Mouse (Mus musculus) CH12.LX (cell line): ENCODE results near the gene Cdca7. TPM values are rescaled to one million over a fixed set of nuclear protein-coding genes. Genes with fewer than 3 reads are reported as not detected.

Source experiments
- DNase-seq: peaks from one replicate; pipeline ENCODE4 v3.0.0-alpha.2; 2013; ENCODE audit errors: extremely low read depth
- H3K27ac ChIP-seq: 2 replicates; pipeline ENCODE4 v1.5.1; 2012; ENCODE audit warnings: low read depth, mild to moderate bottlenecking, control low read depth, moderate library complexity; ENCODE audit not compliant: insufficient read depth
- H3K27me3 ChIP-seq: replicated peaks from 2 replicates; pipeline ENCODE3; 2012; ENCODE audit warnings: inconsistent platforms
- H3K36me3 ChIP-seq, 2 experiments: replicated peaks in 1 of 2; 2 replicates each; pipeline versions ENCODE3 to v1.6.1; 2012; ENCODE audit warnings: inconsistent platforms in 1 of 2, low read length in 1 of 2, mild to moderate bottlenecking in 1 of 2, mixed read lengths in 1 of 2, moderate library complexity in 1 of 2; ENCODE audit not compliant: control insufficient read depth in 1 of 2, insufficient read depth in 1 of 2
- H3K4me1 ChIP-seq, 2 experiments: 2 replicates each; pipeline ENCODE4 v1.6.1; 2012; ENCODE audit warnings: inconsistent platforms in 1 of 2, moderate library complexity in 1 of 2; ENCODE audit not compliant: insufficient read depth in 2 of 2, control insufficient read depth in 1 of 2
- H3K4me2 ChIP-seq: 2 replicates; pipeline ENCODE4 v1.6.1; 2012; ENCODE audit warnings: low read depth, mild to moderate bottlenecking, control low read depth; ENCODE audit not compliant: poor library complexity, insufficient read depth, severe bottlenecking
- H3K4me3 ChIP-seq, 3 experiments: fragments of 150-350 bp in 1 of 3; sonication (generic) in 1 of 3; replicated peaks in 1 of 3; 2 replicates each; pipeline versions ENCODE3 to v1.5.1; 2011 to 2012; ENCODE audit warnings: low read depth in 2 of 3, low read length in 2 of 3, mild to moderate bottlenecking in 2 of 3, moderate library complexity in 2 of 3, control low read depth in 1 of 3, improper control_type of control experiment in 1 of 3, inconsistent platforms in 1 of 3, mixed read lengths in 1 of 3; ENCODE audit not compliant: poor library complexity in 1 of 3
- H3K79me2 ChIP-seq: replicated peaks from 2 replicates; pipeline ENCODE4 v1.6.1; 2012; ENCODE audit warnings: mild to moderate bottlenecking, moderate library complexity; ENCODE audit not compliant: control insufficient read depth, poor library complexity, insufficient read depth, severe bottlenecking; ENCODE audit errors: extremely low read depth
- H3K9ac ChIP-seq: 2 replicates; pipeline ENCODE4 v1.6.1; 2012; ENCODE audit warnings: low read depth, mild to moderate bottlenecking, control low read depth, moderate library complexity; ENCODE audit not compliant: insufficient read depth
- H3K9me3 ChIP-seq: replicated peaks from 2 replicates; pipeline ENCODE3; 2012; ENCODE audit warnings: low read length, inconsistent platforms, mixed read lengths
- BHLHE40 ChIP-seq: IDR thresholded peaks from 2 replicates; pipeline ENCODE4 v1.6.1; 2011; ENCODE audit warnings: mild to moderate bottlenecking, low read depth, low read length, improper control_type of control experiment
- CHD1 ChIP-seq: IDR thresholded peaks from 2 replicates; pipeline ENCODE4 v1.6.1; 2012; ENCODE audit warnings: low read depth, low read length, improper control_type of control experiment, inconsistent platforms
- CHD2 ChIP-seq: IDR thresholded peaks from 2 replicates; pipeline ENCODE4 v1.6.1; 2011; ENCODE audit warnings: low read length, improper control_type of control experiment
- CTCF ChIP-seq, 2 experiments: IDR thresholded peaks in 1 of 2; conservative IDR thresholded peaks in 1 of 2; 2 replicates each; pipeline ENCODE4 v1.5.1; 2011 to 2012; ENCODE audit warnings: low read depth in 2 of 2, low read length in 2 of 2, improper control_type of control experiment in 1 of 2, inconsistent platforms in 1 of 2, mild to moderate bottlenecking in 1 of 2, moderate library complexity in 1 of 2
- EP300 ChIP-seq: IDR thresholded peaks from 2 replicates; pipeline ENCODE4 v1.6.1; 2011; ENCODE audit warnings: low read length, improper control_type of control experiment
- ETS1 ChIP-seq: conservative IDR thresholded peaks from 2 replicates; pipeline ENCODE4 v1.6.1; 2012; ENCODE audit warnings: low read depth, mild to moderate bottlenecking, inconsistent platforms, low read length, improper control_type of control experiment, moderate library complexity
- JUN ChIP-seq: IDR thresholded peaks from 2 replicates; pipeline ENCODE4 v1.6.1; 2011; ENCODE audit warnings: low read depth, mild to moderate bottlenecking, low read length, improper control_type of control experiment, moderate library complexity; ENCODE audit not compliant: insufficient read depth
- MEF2A ChIP-seq: IDR thresholded peaks from 2 replicates; pipeline ENCODE4 v1.6.1; 2014; ENCODE audit warnings: low read depth, mild to moderate bottlenecking, inconsistent platforms, low read length, improper control_type of control experiment, borderline replicate concordance
- MXI1 ChIP-seq: IDR thresholded peaks from 2 replicates; pipeline ENCODE4 v1.6.1; 2011; ENCODE audit warnings: mild to moderate bottlenecking, low read depth, low read length, improper control_type of control experiment
- POLR2AphosphoS2 ChIP-seq: IDR thresholded peaks from 2 replicates; pipeline ENCODE4 v1.6.1; 2011; ENCODE audit warnings: low read depth, low read length, improper control_type of control experiment
- TBP ChIP-seq: conservative IDR thresholded peaks from 2 replicates; pipeline ENCODE4 v1.6.1; 2011; ENCODE audit warnings: low read depth, low read length, improper control_type of control experiment
- TCF12 ChIP-seq: IDR thresholded peaks from 2 replicates; pipeline ENCODE4 v1.6.1; 2014; ENCODE audit warnings: low read depth, mild to moderate bottlenecking, inconsistent platforms, low read length, improper control_type of control experiment
- USF1 ChIP-seq: IDR thresholded peaks from 2 replicates; pipeline ENCODE4 v1.6.1; 2014; ENCODE audit warnings: low read depth, mild to moderate bottlenecking, inconsistent platforms, low read length, improper control_type of control experiment
- USF2 ChIP-seq: conservative IDR thresholded peaks from 2 replicates; pipeline ENCODE4 v1.6.1; 2011; ENCODE audit warnings: low read depth, low read length, improper control_type of control experiment
- ZMIZ1 ChIP-seq: IDR thresholded peaks from 2 replicates; pipeline ENCODE4 v1.6.1; 2012; ENCODE audit warnings: low read depth, mild to moderate bottlenecking, inconsistent platforms, low read length, improper control_type of control experiment
- ZNF384 ChIP-seq: IDR thresholded peaks from 2 replicates; pipeline ENCODE4 v1.6.1; 2012; ENCODE audit warnings: low read depth, low read length, improper control_type of control experiment, inconsistent platforms
- dilution Hi-C: fragments of 300-500 bp; cut with MboI; formaldehyde crosslinking; loops from 2 replicates; pipeline ENCODE4 v1.14.3; 2020; ENCODE audit warnings: low sequenced_read_pairs; ENCODE audit not compliant: extremely low pct_unique_long_range_greater_than_20kb, extremely low pct_ligation_motif_present
- in situ Hi-C: fragments of 300-500 bp; cut with MboI; formaldehyde crosslinking; loops from 3 replicates; pipeline ENCODE4 v1.14.3; 2019; ENCODE audit warnings: low sequenced_read_pairs, low pct_ligation_motif_present, low pct_unique_long_range_greater_than_20kb, mixed read lengths
- polyA plus RNA-seq: library from polyadenylated mRNA; unstranded; fragments of >175 nt; gene quantifications from 2 replicates; pipeline ENCODE4 v1.2.1, GENCODE M21; 2012; ENCODE audit warnings: low read depth; ENCODE audit not compliant: insufficient read length
- total RNA-seq, 2 experiments: library from RNA; depleted of rRNA; stranded (reverse); fragments of 300-350 nt in 1 of 2; fragments of >200 nt in 1 of 2; gene quantifications; 2 replicates each; pipeline ENCODE4 v1.2.3; 2012 to 2014

Cdca7 gene
- total and polyA plus RNA-seq, 3 experiments = 83.5 to 202 (median 114) TPM

DNA sequence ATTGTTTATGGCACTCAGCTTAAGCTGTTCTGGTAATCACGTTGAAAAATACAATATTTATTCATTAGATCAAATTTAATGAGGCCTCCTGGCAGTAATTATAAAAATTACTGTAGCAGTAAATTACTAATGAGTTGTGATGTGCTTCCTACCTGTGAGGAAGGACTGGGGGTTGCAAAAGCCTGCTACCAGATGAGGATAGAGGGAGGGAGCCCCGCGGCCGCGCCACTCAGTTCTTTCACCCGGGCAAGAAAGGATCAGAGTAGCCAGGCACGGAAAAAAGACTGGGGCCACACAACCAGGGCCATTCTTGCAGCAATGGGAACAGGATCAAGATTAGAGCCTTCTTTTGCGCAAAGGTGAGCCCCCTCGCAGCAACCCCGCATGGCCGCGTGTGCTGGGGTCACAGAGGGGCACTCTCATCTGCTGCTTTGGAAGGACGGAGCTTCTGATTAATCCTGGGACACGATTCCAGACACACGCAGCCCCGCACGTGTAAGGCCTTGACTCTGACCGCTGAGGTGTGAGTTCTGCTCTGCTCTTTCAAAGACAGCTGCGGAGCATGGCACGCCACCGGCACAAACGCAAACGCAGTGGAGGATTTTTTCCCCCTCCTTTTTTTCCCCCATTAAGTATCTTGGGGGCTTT is 23.2 kb downstream of the Cdca7 start:
- no peak overlapping the region for H3K4me2 ChIP-seq
- no peak overlapping the region for H3K4me3 ChIP-seq
- H3K27me3 ChIP-seq = peaks cover 2% of the 10 kb centered on the region
- TF ChIP-seq EP300 = no peak
- no peak for TF ChIP-seq CTCF (conservative IDR thresholded peaks at IDR 0.05 in 1 of 2, IDR thresholded peaks at IDR 0.05 in 1 of 2; ENCODE audit: low read depth in 2 of 2, low read length in 2 of 2)
- TF ChIP-seq ETS1 = no peak
- TF ChIP-seq TCF12 = no peak
- no peak for TF ChIP-seq TBP
- no peak for TF ChIP-seq ZNF384
- peaks cover 2% of the 10 kb centered on the region for H3K9me3 ChIP-seq
- DNase-seq = no peak
- no peaks in the 10 kb centered on the region for H3K79me2 ChIP-seq
- in situ Hi-C loops = no loop called here
- no peak overlapping the region for H3K9ac ChIP-seq
- dilution Hi-C loops = no loop called here
- no peak overlapping the region for H3K27ac ChIP-seq
- no peaks in the 10 kb centered on the region for H3K36me3 ChIP-seq
- peaks cover 0 to 5% of the 10 kb centered on the region in 2 experiments; a peak in 1 of 4 replicates for H3K4me1 ChIP-seq

DNA sequence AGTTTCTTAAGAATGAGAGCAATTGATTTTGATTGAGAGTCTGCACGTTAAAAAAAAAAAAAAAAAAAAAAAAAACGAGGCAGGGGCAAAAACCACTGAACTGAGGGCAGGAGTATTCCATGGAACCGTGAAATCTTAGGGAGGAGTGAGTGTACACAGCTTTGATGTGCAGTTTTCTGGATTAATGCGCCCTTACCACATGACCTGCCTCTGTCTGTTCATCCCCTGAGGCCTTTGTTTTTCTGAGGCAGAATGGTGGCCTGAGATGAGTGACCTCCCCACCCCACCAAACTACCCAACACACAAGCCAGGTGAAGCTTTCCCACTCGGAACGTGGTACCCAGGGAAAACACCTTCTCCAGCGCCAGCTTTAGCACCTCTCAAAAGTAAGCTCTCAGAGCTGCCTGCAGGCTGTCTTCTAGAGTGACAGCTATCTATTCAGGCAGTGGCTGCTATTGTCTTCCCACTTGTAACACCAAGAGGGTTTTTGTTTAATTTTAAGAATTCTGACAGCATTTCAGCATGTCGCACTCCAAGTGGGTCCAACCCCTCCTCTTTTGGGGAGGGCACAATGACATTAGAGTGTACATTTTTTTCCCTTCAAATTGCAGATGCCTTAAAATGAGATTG is 23.9 kb downstream of the Cdca7 start:
- Histone ChIP-seq H3K27ac (no peak overlapping the region), H3K4me3 (no peak overlapping the region), H3K9ac (no peak overlapping the region), H3K36me3 (no peaks in the 10 kb centered on the region), H3K27me3 (peaks cover 2% of the 10 kb centered on the region), H3K79me2 (no peaks in the 10 kb centered on the region), H3K4me2 (no peak overlapping the region), H3K9me3 (peaks cover 2% of the 10 kb centered on the region), H3K4me1 (peaks cover 0 to 5% of the 10 kb centered on the region in 2 experiments; a peak in 1 of 4 replicates)
- no peak for TF ChIP-seq POLR2AphosphoS2
- TF ChIP-seq MEF2A = no peak
- TF ChIP-seq TCF12 = no peak
- no peak for TF ChIP-seq BHLHE40
- no peak for TF ChIP-seq CHD1
- no peak for TF ChIP-seq CTCF (conservative IDR thresholded peaks at IDR 0.05 in 1 of 2, IDR thresholded peaks at IDR 0.05 in 1 of 2; ENCODE audit: low read depth in 2 of 2, low read length in 2 of 2)
- no peak for TF ChIP-seq EP300
- no peak for TF ChIP-seq TBP
- TF ChIP-seq MXI1 = no peak
- no peak for TF ChIP-seq JUN
- no peak for TF ChIP-seq CHD2
- no peak for TF ChIP-seq USF2
- no peak for TF ChIP-seq ZMIZ1
- TF ChIP-seq USF1 = no peak
- in situ Hi-C loops = no loop called here
- dilution Hi-C loops = no loop called here
- DNase-seq = no peak
